Mouse (Mus musculus) neural tube, embryonic 14.5 days (tissue): ENCODE results near the gene Ece1. TPM values are rescaled to one million over a fixed set of nuclear protein-coding genes. Genes with fewer than 3 reads are reported as not detected.
A peak's percentile ranks its signal among the peaks of the same experiment; 100 is the strongest.

Experiments used
- ATAC-seq: fragments of 200-750 bp; cut with Nextera tagmentation; 2 replicates; pipeline ENCODE4 v1.8.0; 2017; ENCODE audit warnings: low read depth, mild to moderate bottlenecking, moderate TSS enrichment, moderate library complexity
- H3K27ac ChIP-seq: fragments of 300-500 bp; sonication (generic); 2 replicates; pipeline ENCODE4 v1.5.1; 2014; ENCODE audit warnings: low read depth, mild to moderate bottlenecking, control low read depth, low read length, moderate library complexity, mixed read lengths
- H3K27me3 ChIP-seq: fragments of 300-500 bp; sonication (generic); 2 replicates; pipeline ENCODE4 v1.6.1; 2014; ENCODE audit warnings: low read length; ENCODE audit not compliant: control insufficient read depth, insufficient read depth
- H3K36me3 ChIP-seq: fragments of 300-500 bp; sonication (generic); 2 replicates; pipeline ENCODE4 v1.6.1; 2014; ENCODE audit warnings: low read length, mixed read lengths; ENCODE audit not compliant: control insufficient read depth, insufficient read depth
- H3K4me1 ChIP-seq: fragments of 300-500 bp; sonication (generic); 2 replicates; pipeline ENCODE4 v1.6.1; 2014; ENCODE audit warnings: low read length; ENCODE audit not compliant: control insufficient read depth, insufficient read depth
- H3K4me2 ChIP-seq: fragments of 300-500 bp; sonication (generic); 2 replicates; pipeline ENCODE4 v1.6.1; 2014; ENCODE audit warnings: mild to moderate bottlenecking, low read depth, low read length, control low read depth
- H3K4me3 ChIP-seq: fragments of 300-500 bp; sonication (generic); 2 replicates; pipeline ENCODE4 v1.5.1; 2014; ENCODE audit warnings: low read depth, low read length, control low read depth, mixed read lengths
- H3K9ac ChIP-seq: fragments of 300-500 bp; sonication (generic); replicated peaks from 2 replicates; pipeline ENCODE4 v1.6.1; 2014; ENCODE audit warnings: low read depth, mild to moderate bottlenecking, control low read depth, low read length, mixed read lengths
- H3K9me3 ChIP-seq: fragments of 300-500 bp; sonication (generic); 2 replicates; pipeline ENCODE4 v1.6.1; 2016; ENCODE audit warnings: low read length; ENCODE audit not compliant: control insufficient read depth
- WGBS: fragments of 180-500 bp; shearing (Covaris S2); extraction: QIAGEN DNeasy Blood & Tissue Kit; methylation state at CpG from one replicate; pipeline ENCODE4 v1.1.7; 2014; 5-methylcytosine and 5-hydroxymethylcytosine counted together
- polyA plus RNA-seq: library from polyadenylated mRNA; unstranded; fragments of >200 nt; fragmentation: Nextera tagmentation; extraction: Ambion mirVana; gene quantifications from 2 replicates; pipeline ENCODE4 v1.2.1, GENCODE M21; 2014

Gene Ece1
- polyA plus RNA-seq, 1 experiment from 2014 or later, result 24.9 TPM

GRCm38 (mm10) chr4:137862516-137863240 is 641 bp downstream of the Ece1 start:
- Histone ChIP-seq H3K4me1 (peaks cover 47% of the 10 kb centered on the region), H3K9ac (peak overlapping the region; percentile 84), H3K4me3 (peak overlapping the region; percentile 80), H3K9me3 (no peaks in the 10 kb centered on the region), H3K27me3 (no peaks in the 10 kb centered on the region), H3K4me2 (peak overlapping the region; percentile 78), H3K27ac (peak overlapping the region; percentile 57; the same call in 1 of the 2 replicates), H3K36me3 (no peaks in the 10 kb centered on the region)
- no peak; the same call in 1 of the 2 replicates for ATAC-seq
- WGBS, result 9% methylated on average over 21 of the region's 21 CpGs

GRCm38 (mm10) chr4:137864031-137864430 is 2.0 kb downstream of the Ece1 start:
- H3K4me3 ChIP-seq, result peak overlapping the region; percentile 80; the same call in 1 of the 2 replicates
- H3K9ac ChIP-seq, result no peak overlapping the region
- H3K27ac ChIP-seq, result no peak overlapping the region
- WGBS, result 93% methylated on average over 4 of the region's 4 CpGs
- ATAC-seq, result no peak
- peaks cover 49% of the 10 kb centered on the region for H3K4me1 ChIP-seq
- H3K9me3 ChIP-seq, result no peaks in the 10 kb centered on the region
- H3K27me3 ChIP-seq, result no peaks in the 10 kb centered on the region
- peak overlapping the region; percentile 78; the same call in 1 of the 2 replicates for H3K4me2 ChIP-seq
- no peaks in the 10 kb centered on the region for H3K36me3 ChIP-seq

GRCm38 (mm10) chr4:137864769-137865168 is 2.7 kb downstream of the Ece1 start:
- H3K4me1 ChIP-seq, result peaks cover 49% of the 10 kb centered on the region
- ATAC-seq, result no peak
- H3K9me3 ChIP-seq, result no peaks in the 10 kb centered on the region
- no peaks in the 10 kb centered on the region for H3K36me3 ChIP-seq
- H3K9ac ChIP-seq, result peak overlapping the region; percentile 37; the same call in 1 of the 2 replicates
- peak overlapping the region; percentile 32; the same call in 1 of the 2 replicates for H3K4me2 ChIP-seq
- peak overlapping the region; percentile 40 for H3K27ac ChIP-seq
- WGBS, result 46% methylated on average over 9 of the region's 9 CpGs
- no peaks in the 10 kb centered on the region for H3K27me3 ChIP-seq
- H3K4me3 ChIP-seq, result no peak overlapping the region

- no peak for ATAC-seq
- Histone ChIP-seq H3K27ac (peak overlapping the region; percentile 40; the same call in 1 of the 2 replicates), H3K4me1 (peaks cover 49% of the 10 kb centered on the region), H3K36me3 (no peaks in the 10 kb centered on the region), H3K9me3 (no peaks in the 10 kb centered on the region), H3K9ac (peak overlapping the region; percentile 37; the same call in 1 of the 2 replicates), H3K27me3 (no peaks in the 10 kb centered on the region), H3K4me3 (no peak overlapping the region), H3K4me2 (peak overlapping the region; percentile 32; the same call in 1 of the 2 replicates)
- 36% methylated on average over 10 of the region's 10 CpGs for WGBS
Measured at GRCm38 (mm10) chr4:137865221-137865641, 3.2 kb downstream of the Ece1 start.

GRCm38 (mm10) chr4:137866206-137866863 is 4.3 kb downstream of the Ece1 start:
- Histone ChIP-seq H3K27me3 (no peaks in the 10 kb centered on the region), H3K4me2 (no peak overlapping the region), H3K9me3 (no peaks in the 10 kb centered on the region), H3K4me3 (no peak overlapping the region), H3K9ac (no peak overlapping the region), H3K36me3 (no peaks in the 10 kb centered on the region), H3K4me1 (peaks cover 47% of the 10 kb centered on the region), H3K27ac (peak overlapping the region; percentile 17; the same call in 1 of the 2 replicates)
- ATAC-seq, result no peak
- WGBS, result 49% methylated on average over 19 of the region's 19 CpGs

- 70% methylated on average over 4 of the region's 4 CpGs for WGBS
- no peak overlapping the region for H3K4me3 ChIP-seq
Measured at GRCm38 (mm10) chr4:137867225-137867624, 5.2 kb downstream of the Ece1 start.

GRCm38 (mm10) chr4:137867675-137868257 is 5.7 kb downstream of the Ece1 start:
- WGBS, result 65% methylated on average over 13 of the region's 13 CpGs
- ATAC-seq, result no peak
- Histone ChIP-seq H3K4me3 (no peak overlapping the region), H3K27ac (no peak overlapping the region), H3K36me3 (no peaks in the 10 kb centered on the region), H3K9ac (no peak overlapping the region), H3K4me1 (peaks cover 42% of the 10 kb centered on the region), H3K27me3 (no peaks in the 10 kb centered on the region), H3K9me3 (no peaks in the 10 kb centered on the region), H3K4me2 (no peak overlapping the region)

More at GRCm38 (mm10) chr4:137867225-137867624, 5.2 kb downstream of the Ece1 start:
- Histone ChIP-seq H3K4me1 (peaks cover 44% of the 10 kb centered on the region), H3K27ac (no peak overlapping the region), H3K9ac (no peak overlapping the region), H3K36me3 (no peaks in the 10 kb centered on the region), H3K9me3 (no peaks in the 10 kb centered on the region), H3K27me3 (no peaks in the 10 kb centered on the region), H3K4me2 (no peak overlapping the region)
- no peak for ATAC-seq

- WGBS, result 40% methylated on average over 16 of the region's 16 CpGs
- H3K36me3 ChIP-seq, result no peaks in the 10 kb centered on the region
- no peaks in the 10 kb centered on the region for H3K9me3 ChIP-seq
- H3K4me3 ChIP-seq, result no peak overlapping the region
- H3K9ac ChIP-seq, result no peak overlapping the region
- no peak overlapping the region for H3K4me2 ChIP-seq
- no peaks in the 10 kb centered on the region for H3K27me3 ChIP-seq
- no peak overlapping the region for H3K27ac ChIP-seq
- ATAC-seq, result no peak
- peaks cover 32% of the 10 kb centered on the region for H3K4me1 ChIP-seq
Measured at GRCm38 (mm10) chr4:137869667-137870274, 7.7 kb downstream of the Ece1 start.
